Mouse (Mus musculus): ENCODE data around the gene Uqcc1.
A peak's percentile ranks its signal among the peaks of the same experiment; 100 is the strongest.

The Uqcc1 gene

DNA sequence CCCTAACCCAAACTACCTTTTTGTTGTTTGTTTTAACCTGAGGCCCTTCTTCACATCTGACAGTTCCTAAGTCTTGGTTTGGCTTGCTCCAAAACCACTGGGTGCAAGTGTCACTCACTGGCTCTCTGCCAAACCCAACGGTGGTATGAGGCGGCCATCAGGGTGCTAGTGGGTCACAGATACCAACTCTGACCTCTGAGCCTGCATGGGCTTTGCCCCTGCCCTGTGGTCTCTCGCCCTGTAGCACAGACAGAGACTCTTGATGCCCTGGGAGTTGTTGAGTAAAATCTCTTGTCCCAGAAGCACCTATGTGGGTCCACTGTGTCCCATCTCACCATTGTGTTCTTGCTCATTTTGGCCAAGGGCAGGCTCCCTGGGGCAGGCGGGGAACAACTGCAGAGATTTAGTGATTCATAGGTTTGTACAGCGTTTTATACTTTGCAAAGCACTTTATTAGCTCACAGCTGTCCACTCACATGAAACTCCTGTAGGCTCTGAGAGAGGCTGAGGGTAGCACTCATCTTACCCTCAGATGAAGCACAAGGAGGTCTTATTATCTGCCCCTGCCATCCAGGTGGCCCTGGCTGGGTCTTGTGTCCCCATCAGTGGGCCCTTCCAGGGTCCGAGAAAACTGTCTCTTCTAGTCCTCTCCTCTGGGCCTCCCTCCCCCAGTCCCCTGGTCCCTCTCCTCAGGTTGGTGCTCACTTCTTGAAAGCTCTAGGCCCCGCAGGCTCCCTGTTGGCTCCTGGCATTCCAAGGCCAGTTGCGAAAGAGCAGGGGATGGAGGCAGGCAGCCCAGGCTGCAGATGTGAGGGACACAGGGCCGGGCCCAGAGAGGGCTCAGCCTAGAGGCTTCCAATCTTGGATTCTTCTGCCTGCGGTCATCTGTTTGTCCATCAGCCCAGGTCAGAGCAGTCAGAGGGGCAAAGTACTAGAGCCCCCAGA is 112.5 kb downstream of the Uqcc1 start:
- DNase-seq (ENCODE audit: inconsistent ontology term) = peak; percentile 42

DNA sequence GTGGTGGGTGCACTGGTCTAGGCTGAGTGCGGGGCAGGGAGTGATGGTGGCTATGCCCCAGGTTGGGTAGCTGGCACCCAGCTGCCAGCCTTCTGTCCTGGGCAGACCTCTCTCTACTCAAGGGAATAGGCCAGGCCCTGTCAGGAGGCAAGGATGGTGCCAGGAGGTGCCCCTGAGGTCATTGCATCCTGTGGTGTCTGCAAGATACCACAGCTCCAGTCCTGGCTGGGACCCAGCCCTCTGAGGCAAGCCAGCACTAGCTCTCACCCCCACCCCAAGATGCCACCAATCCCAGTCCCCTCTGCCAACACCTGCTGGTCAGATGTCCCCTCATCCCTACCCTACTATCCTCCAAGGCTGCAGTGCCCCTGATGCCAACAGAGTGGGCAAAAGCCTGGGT is 113.9 kb downstream of the Uqcc1 start:
- DNase-seq (ENCODE audit: inconsistent ontology term) = no peak

- no peak for DNase-seq (ENCODE audit: inconsistent ontology term)
Observed at GRCm38 (mm10) chr2:155814829-155815228, 115.3 kb downstream of the Uqcc1 start.

DNA sequence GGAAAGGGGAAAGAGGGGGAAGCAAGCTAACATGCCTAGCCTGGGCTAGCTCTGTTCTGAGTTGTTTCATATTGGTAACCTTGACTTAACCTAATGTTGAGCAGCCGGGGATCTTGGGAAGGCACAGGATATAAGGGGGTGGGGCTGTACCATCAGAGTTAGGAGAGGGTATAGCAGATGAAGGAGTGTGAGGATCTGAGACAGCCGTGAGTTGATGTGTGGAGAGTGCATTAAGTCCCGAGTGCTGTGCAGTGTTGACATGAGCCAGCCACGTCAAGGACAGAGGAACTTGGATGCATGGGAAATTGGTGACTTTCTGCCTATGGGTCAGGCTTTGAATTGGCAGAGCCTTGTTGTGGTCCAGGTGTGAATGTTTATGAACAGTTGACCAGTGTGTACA is 117.5 kb downstream of the Uqcc1 start:
- no peak for DNase-seq (ENCODE audit: inconsistent ontology term)

DNA sequence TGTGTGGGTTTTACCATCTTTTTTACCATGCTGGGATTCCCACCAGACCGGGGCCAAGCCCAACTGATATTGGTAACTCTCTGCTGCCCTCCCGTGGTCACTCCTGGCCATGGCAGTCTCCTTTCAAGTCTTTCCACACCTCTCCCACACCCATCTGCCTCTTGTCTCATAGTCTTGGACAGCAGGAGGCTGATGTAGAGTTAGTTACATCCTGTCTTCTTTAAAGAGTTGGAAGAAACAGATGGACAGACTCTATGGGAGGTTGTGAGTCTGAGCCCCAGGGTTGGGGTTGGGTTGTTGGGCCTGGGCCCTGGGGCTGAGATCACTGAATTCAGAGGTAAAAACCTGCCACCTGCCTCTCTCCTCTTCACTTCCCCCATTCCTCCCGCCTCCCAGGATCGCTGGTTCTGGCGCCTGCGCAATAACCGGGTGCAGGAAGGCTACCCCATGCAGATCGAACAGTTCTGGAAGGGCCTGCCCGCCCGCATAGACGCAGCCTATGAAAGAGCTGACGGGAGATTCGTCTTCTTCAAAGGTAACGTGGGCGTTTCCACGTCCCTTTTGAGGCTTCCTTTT is 118.2 kb downstream of the Uqcc1 start:
- DNase-seq (ENCODE audit: inconsistent ontology term) = peak; percentile 51

GRCm38 (mm10) chr2:155809620-155810019 is 120.5 kb downstream of the Uqcc1 start:
- peak; percentile 59 for DNase-seq (ENCODE audit: inconsistent ontology term)

GRCm38 (mm10) chr2:155807408-155807807 is 122.7 kb downstream of the Uqcc1 start:
- DNase-seq (ENCODE audit: inconsistent ontology term) = no peak

DNA sequence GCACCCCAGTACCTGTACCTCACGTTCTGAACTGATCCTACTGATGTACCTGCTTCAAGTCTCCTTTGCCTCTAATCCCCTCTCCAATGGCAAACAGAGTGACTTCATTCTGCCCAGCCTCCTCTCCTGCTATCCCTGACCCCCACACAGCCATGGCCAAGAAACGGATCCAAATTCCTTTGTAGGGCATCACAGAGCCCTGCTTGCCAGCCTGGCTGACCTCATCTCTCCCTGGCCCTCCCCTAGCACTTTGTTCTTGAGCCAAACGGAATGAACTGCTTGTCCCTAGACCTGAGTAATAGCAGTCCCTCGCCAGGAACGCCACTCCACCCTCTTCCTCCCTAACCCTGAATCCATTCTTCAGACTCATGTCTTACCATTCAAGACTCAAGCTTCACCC is 123.6 kb downstream of the Uqcc1 start:
- peak; percentile 84 for DNase-seq (ENCODE audit: inconsistent ontology term)

DNA sequence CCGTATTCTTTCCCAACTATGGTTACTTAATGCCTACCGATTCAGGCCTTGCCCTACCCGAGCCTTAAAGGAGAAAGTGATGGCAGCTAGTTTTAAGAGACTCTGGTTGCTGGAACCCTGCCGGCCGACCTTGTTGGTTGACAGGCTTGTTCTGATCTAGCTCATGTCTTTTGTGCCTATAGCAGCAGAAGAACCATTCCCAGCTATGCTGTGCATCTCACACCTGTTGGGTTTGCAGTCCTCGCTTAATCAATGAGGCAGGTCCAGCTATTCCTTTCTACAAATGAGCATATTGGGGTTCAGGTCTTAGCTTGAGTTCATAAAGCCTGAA is 124.2 kb downstream of the Uqcc1 start:
- no peak for DNase-seq (ENCODE audit: inconsistent ontology term)

- peak; percentile 68 for DNase-seq (ENCODE audit: inconsistent ontology term)
Observed at GRCm38 (mm10) chr2:155805231-155805924, 124.7 kb downstream of the Uqcc1 start.

- DNase-seq (ENCODE audit: inconsistent ontology term) = no peak
Observed at GRCm38 (mm10) chr2:155804053-155804452, 126.1 kb downstream of the Uqcc1 start.

DNA sequence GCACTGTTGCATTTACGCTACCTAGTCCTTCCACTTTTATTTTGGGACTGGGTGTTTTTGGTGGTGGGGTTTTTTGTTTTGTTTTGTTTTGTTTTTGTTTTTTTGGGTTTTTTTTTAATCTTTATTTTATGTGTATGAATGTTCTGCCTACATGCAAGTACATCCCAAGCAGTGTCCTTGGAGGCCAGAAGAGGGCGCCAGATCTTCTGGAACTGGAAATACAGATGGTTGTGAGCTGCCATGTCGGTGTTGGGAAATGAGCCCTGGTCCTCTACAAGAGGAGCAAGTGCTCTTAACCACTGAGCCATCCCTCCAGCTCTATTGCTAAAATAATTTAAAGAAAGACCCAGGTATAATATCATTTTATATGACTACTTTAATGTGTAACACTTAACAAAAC is 127.3 kb downstream of the Uqcc1 start:
- DNase-seq (ENCODE audit: inconsistent ontology term) = no peak

GRCm38 (mm10) chr2:155798613-155799012 is 131.5 kb downstream of the Uqcc1 start:
- no peak for DNase-seq (ENCODE audit: inconsistent ontology term)

Data from Muller cell, postnatal 12 days (primary cell).